Mouse (Mus musculus): Measurements from ENCODE around the gene Eif4ebp2.

Eif4ebp2 gene

GRCm38 (mm10) chr10:61417672-61418071 lies 34.8 kb downstream of the Eif4ebp2 start, which contains the start of gene Nodal:
TSS of gene Nodal (plus strand) at chr10:61417972.
- DNase-seq, result no peak

- DNase-seq, result no peak
These were observed 35.4 kb downstream of the Eif4ebp2 start for GRCm38 (mm10) chr10:61417046-61417445.

- no peak for DNase-seq
These were observed 35.9 kb downstream of the Eif4ebp2 start for GRCm38 (mm10) chr10:61416561-61416960.

- DNase-seq, result no peak
These were observed 36.6 kb downstream of the Eif4ebp2 start for GRCm38 (mm10) chr10:61415890-61416289.

GRCm38 (mm10) chr10:61415240-61415639 lies 37.2 kb downstream of the Eif4ebp2 start:
- no peak for DNase-seq

GRCm38 (mm10) chr10:61412910-61413625 lies 39.4 kb downstream of the Eif4ebp2 start:
- no peak for DNase-seq

GRCm38 (mm10) chr10:61410193-61410592 lies 42.3 kb downstream of the Eif4ebp2 start:
- no peak for DNase-seq

- DNase-seq, result no peak
These were observed 42.7 kb downstream of the Eif4ebp2 start for GRCm38 (mm10) chr10:61409776-61410175.

GRCm38 (mm10) chr10:61405958-61406357 lies 46.5 kb downstream of the Eif4ebp2 start:
- DNase-seq, result no peak

- no peak for DNase-seq
These were observed 49.5 kb downstream of the Eif4ebp2 start for GRCm38 (mm10) chr10:61402911-61403310.

GRCm38 (mm10) chr10:61402480-61402879 lies 50.0 kb downstream of the Eif4ebp2 start:
- no peak for DNase-seq

GRCm38 (mm10) chr10:61400407-61400806 lies 52.1 kb downstream of the Eif4ebp2 start:
- DNase-seq, result no peak

- peak in 1 of 2 experiments; percentile 13 for DNase-seq
These were observed 53.2 kb downstream of the Eif4ebp2 start for GRCm38 (mm10) chr10:61399156-61399734.

GRCm38 (mm10) chr10:61398125-61398524 lies 54.3 kb downstream of the Eif4ebp2 start:
- DNase-seq, result no peak

GRCm38 (mm10) chr10:61394476-61395136 lies 57.9 kb downstream of the Eif4ebp2 start:
- no peak for DNase-seq

- DNase-seq, result no peak
These were observed 59.9 kb downstream of the Eif4ebp2 start for GRCm38 (mm10) chr10:61392584-61392983.

- DNase-seq, result no peak
These were observed 62.3 kb downstream of the Eif4ebp2 start for GRCm38 (mm10) chr10:61390148-61390547.

GRCm38 (mm10) chr10:61389020-61389419 lies 63.4 kb downstream of the Eif4ebp2 start:
- DNase-seq, result no peak

- no peak for DNase-seq
These were observed 66.2 kb downstream of the Eif4ebp2 start for GRCm38 (mm10) chr10:61386284-61386683.

GRCm38 (mm10) chr10:61385174-61385573 lies 67.3 kb downstream of the Eif4ebp2 start:
- no peak for DNase-seq

- DNase-seq, result no peak
These were observed 68.8 kb downstream of the Eif4ebp2 start for GRCm38 (mm10) chr10:61383715-61384047.

GRCm38 (mm10) chr10:61383021-61383714 lies 69.3 kb downstream of the Eif4ebp2 start, which contains the start of gene Pald1:
TSS of gene Pald1 (minus strand) at chr10:61383530.
- DNase-seq, result no peak

GRCm38 (mm10) chr10:61382281-61382731 lies 70.2 kb downstream of the Eif4ebp2 start:
- no peak for DNase-seq
